Mouse (Mus musculus) cerebellum, postnatal 10 days (tissue): Measurements from ENCODE around the gene Pigk.
"Not testable (repeated sequence)": the region's sequence is repeated elsewhere in the genome, so short reads cannot be mapped to it uniquely, and the experiment has no call there.

Source experiments
- DNase-seq, 2 experiments: peaks; one replicate each; pipeline ENCODE4 v3.0.0; 2021; ENCODE audit warnings: mixed read lengths in 2 of 2

Pigk gene

DNA sequence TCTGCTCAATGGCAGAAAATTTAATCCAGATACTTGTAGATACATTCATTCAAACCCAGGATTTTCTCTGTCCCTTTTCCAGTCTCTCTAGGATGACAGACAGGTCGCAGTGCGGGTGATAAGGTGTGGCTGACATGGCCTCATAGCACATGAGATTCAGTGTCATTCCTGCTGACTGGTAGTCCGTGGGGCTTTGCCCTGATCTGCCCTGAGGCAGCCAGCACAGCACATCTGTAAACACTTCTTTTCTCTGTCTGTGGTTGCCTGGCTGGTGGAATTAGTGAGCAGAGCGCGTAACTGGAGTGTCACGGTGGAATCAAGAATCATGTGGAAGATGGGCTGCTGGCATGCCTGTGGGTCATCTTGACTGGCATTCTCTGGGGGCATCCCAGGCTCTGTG is 56.2 kb downstream of the Pigk start:
- no peak for DNase-seq

DNA sequence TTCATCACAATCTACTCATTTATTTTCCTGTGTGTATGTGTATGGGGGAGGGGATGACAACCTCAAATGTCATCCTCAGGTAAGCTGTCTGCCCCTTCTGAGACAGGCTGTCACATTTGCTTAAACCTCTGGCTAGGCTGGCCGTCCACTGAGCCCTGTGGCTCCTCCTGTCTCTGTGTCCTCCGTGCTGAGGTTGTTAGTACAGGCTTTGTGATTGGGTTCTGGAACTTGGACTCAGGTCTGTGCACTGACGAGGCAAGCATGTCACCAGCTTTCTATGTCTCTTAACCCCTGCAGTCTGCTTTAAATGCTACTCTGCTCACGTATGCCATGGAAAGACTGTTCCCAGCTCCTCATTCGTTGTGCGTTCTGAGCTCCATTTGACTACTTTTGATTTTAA is 62.5 kb downstream of the Pigk start:
- DNase-seq, result no peak

DNA sequence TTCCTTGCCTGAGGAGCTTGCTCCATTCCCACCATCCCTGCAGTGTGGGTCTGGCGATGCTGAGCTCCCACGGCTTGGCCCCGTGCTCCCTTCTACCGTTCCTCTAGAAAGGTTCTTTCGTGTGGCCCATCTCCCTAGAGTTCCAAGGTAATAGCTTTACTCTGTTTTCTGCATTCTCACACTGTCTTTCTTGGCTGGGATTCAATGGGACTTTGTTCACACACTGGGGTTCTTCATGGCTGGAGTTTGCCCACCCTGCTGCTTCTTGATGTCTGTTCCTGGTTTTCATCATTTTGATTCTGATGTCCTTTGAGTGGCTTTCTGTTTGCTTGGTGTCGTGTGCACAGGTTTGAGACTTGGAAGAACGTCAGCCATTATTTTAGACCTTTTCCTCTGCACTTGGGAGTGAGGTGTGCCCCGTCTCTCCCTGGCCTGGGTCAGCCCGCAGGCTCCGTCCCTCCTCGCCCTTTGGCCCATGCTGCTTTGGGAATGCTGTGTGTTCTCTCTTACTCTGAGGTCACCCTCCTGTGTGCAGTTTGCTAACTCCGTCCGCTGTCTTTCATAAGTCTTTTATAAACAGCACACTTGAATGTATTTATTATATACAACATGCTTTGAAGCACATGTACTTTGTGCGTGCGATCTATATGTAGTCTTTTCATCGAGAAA is 63.1 kb downstream of the Pigk start:
- DNase-seq, result no peak

DNA sequence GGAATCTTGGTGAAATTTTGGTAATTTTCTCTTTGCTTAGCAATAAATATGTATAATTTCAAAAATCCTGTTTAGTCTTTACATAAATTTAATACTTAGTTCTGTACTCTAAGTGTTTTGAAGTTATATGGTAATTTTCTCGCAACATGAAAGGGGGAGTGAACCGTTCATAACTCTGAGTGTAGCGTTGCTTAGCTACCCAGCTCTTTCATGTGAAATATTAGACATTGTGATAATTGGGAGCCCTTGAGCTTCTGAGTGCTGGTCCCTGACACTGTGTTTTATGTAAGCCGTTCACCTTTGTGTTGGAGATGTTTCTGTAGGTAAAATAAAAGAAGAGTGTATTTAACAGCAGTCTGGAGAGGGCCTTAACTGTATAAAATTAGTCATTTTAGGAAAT is 65.9 kb downstream of the Pigk start:
- no peak for DNase-seq

DNA sequence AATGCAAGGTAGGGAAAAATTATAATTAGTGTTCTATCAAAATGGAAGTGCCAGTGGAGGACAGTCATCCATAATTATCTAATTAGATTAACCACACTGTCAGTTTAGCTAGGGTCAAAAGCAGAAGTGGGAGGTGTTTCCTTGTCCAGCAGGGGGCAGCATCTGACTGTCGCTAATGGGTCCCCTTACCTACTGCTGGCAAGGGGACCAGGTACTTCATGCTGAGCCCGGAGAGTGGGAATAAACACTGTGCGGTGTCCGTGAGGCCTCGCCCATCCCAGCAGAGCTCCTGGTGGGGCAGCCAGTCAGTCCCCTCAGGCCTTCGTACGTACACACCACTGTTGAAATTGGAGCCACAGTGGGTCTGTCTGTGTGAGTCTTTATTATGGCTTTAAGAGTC is 69.9 kb downstream of the Pigk start:
- DNase-seq, result peak; percentile 93 to 95

DNA sequence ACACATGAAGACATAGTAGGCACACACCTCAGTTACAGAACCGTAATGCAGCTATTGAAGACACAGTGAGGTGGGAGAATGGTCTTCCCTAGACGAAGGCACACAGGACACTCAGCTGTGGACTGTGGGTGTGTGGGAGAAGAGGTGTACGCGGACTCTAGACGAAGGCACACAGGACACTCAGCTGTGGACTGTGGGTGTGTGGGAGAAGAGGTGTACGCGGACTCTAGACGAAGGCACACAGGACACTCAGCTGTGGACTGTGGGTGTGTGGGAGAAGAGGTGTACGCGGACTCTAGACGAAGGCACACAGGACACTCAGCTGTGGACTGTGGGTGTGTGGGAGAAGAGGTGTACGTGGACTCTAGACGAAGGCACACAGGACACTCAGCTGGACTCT is 70.5 kb downstream of the Pigk start:
- not testable (repeated sequence) for DNase-seq

DNA sequence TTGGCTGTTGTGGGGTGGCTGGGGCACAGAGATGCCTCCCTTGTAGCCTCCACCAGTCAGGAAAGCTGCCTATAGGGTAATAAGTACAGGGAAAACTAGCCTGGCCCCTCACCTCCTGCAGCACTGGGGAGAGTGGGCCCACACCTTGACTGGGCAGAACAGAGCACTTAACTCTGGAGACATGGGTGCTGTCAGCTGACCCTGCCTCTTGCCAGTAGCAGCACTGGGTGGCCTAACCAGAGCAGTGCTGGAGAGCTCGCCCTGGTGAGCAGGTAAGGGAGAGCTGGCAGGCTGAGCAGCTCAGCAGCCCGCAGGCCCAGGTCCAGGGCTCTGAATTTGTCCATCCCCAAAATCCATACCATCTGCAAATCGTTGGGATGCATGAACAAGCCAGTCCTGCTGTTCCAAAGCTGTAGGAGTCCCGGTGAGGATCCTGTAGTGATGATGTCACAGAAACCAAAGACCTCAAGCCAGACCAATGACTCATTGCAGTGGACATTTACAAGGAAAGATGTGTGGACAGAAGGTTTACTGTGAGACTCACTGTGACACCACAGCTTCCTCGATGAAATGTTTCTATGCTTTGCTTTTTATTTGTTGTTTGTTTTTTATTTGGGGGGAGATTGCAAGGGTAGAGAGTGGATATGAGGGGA is 74.5 kb downstream of the Pigk start:
- DNase-seq, result not testable (repeated sequence)

DNA sequence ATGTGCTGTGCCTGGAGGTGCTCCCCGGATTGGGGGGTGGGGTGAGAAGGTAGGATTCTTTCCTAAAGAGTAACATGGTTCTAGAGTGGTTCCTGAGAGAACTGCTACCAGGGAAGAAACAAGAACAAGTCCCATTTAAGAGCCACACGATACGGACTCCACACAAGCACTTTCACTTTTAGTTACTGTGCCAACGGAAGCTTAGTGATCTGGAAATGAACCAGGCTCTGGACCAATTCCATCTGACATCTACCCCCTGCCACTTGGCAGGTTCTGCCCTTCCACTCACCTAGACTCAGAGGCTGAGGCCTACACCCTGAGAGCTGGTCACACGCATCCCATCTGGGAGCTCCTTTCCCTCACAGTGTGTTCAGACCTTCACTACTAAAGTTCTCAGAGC is 78.7 kb downstream of the Pigk start:
- DNase-seq, result peak; percentile 39 to 44

DNA sequence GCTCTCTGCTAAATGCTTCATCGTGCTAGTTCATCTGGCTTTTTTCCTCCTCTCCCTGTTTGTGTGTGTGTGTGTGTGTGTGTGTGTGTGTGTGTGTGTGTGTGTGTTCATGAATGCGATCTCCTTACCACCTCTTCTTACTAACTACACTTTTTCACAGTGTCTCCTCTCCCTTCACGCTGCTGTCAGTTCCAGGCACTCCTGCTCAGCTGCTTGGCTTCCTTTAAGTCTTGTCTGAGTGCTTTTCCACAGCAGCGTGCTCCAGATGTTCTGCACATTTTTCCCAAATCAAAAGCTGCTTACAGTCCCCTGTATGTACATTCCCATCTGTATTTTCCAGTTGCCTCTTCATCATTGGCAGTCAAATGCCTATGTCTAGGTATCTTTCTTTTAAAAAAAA is 79.1 kb downstream of the Pigk start:
- DNase-seq, result no peak

DNA sequence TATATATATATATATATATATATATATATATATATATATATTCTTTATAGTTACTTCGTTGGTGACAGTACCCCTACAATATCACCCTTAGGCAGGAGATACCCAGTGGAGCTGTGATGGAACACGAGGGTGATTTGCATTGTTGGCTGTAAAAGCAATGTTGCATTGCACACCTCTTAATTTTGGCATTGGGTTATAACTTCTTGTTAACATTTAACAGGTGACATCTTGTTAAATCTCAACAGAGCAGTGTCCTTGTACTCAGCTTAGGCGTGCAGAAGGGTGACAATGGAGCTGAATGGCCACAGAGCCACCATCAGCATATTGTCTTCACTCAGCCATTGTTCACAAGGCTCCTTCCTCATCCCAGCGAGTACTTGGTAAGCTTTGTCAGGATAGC is 82.3 kb downstream of the Pigk start:
- DNase-seq, result no peak

DNA sequence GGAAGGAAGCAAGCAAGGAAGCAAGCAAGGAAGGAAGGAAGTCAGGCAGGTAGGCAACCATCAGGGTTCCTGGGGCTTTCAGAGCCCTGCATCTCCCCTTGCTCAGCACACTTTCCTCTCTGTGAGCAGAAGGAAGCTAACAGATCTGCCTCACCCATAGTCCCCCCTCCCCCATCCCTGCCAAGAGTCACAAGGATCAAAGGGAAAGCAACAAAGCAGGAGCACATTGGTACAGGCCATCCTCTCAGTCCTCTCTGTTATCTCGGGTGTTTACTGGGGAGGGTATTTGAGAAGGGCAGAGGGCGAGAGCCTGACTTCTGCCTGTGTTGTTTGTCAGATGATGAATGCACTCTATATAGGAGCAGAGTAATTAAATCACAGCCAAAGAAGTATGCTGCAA is 83.5 kb downstream of the Pigk start:
- no peak for DNase-seq

DNA sequence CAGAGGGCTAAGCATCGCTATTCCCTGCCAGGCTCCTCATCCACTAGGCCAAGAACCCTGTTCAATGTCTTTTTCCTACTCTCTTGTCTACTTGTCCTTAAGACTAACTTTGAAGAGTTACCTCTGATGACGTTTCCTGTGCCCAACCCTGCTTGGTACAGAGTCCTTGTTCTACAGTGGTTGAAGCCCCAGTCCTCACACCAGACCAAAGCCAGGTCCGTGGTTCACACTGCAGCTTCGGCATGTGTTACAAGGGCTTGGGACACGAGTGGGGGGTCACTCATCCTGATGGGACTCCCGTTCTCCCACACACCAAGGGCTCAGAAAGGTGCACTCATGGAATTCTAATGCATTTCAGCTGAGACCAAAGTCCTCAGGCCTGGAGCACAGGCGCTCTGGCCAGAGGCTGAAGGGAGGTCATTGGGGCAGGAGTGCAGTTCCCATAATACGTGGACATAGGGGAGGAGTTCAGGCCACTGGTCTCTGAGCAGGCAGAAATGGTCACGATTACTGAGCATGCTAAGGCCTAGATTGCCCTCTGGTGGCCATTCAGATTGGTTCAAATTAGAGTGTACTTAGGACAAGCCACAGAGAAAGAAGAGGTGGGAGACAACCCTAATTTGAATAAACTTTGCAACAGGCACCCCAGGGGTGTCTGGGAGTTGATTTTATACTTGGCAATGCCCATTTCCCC is 86.0 kb downstream of the Pigk start:
- DNase-seq, result peak; percentile 69 to 77

DNA sequence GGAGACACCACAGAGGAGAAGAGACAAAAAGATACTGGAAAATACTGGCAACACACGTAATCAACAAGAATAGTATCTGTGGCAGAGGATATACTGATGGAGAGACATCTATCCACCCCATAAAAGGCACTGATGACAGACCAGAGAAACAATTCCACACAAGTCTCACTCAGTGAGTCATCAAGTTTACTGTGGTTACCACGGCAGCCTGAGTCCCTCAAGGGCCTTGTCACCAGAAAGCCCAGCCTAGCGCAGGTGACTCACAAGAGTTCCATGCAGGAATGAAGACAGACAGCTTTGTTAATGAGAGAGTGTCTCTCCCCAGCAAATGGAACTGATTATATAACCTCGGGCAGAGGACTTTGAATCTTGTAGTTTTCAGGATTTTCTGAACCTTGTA is 100.0 kb downstream of the Pigk start:
- DNase-seq, result no peak

DNA sequence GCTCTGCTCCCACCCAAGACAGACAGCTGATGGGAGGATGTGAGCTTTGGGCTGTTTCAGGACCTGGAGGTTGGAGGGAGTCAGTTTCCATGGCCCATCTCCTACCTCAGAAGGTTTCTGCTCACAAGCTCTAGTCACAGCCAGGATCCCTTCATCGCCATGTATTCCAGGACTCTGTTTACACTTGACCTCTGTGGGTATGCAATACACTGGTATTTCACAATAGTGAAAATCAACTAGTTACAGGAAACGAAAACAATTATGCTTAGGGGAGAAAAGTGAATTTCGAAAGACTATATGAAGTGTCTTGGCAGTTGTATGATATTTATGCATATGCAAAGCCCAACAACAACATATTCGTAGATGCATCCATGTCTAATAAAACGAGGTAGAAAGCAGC is 101.2 kb downstream of the Pigk start:
- no peak for DNase-seq

DNA sequence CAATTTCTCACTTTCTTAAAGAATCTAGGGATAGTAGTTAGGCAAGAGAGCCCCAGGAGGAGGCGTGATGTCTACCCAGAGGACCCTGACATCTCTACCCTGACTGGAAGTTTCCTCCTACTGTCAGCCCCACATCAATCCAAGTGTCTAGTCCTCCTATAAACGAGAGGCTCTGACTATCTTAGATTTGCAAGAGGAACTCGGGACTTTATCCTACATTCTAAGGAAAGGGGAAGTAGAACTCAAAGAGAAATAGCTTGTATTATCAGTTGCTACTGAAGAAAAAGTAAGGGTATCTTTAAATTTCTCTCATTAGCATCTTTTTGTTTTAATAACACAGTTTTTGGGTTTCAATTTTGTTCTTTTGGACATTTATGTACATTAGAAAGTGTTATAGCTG is 106.5 kb downstream of the Pigk start:
- DNase-seq, result no peak

DNA sequence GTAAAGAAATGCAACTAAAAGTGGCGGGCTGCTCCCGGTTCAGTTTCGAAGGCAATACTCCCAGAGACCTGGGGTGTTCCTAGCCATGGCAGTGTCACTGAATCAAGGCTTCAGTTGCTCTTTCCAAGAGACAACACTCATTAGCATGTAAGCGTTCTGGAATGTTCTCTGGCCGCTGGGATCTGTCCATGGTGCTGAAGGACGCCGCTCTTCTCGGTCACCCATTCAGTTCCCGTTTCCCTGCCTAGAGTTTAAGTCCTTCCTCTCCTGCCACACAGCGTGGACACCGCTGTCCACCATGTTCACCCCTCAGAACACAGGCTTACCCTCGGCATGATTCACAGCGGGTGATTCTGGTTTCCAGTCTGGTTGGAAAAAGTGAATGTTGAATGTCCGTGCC is 107.3 kb downstream of the Pigk start:
- peak; percentile 14 to 38 for DNase-seq

DNA sequence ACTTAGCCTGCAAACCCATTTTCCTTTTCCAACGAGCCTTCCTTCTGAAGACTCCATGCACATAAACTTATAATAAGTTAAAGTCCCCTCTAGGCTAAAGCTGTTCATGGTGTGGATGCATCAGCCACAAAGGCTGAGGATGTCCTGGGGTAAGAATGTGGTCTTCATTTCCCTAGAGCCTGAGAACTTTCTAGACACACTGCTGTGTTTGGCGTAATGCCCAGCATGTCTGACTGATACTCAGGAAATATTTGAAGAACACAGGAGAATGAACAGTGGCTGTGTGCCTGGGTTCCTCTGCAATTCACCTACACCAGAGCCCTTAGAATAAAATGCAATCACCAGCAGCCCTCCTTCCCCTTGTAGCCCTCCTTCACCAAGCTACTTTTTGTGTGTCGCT is 117.5 kb downstream of the Pigk start:
- peak; percentile 11 to 28 for DNase-seq

DNA sequence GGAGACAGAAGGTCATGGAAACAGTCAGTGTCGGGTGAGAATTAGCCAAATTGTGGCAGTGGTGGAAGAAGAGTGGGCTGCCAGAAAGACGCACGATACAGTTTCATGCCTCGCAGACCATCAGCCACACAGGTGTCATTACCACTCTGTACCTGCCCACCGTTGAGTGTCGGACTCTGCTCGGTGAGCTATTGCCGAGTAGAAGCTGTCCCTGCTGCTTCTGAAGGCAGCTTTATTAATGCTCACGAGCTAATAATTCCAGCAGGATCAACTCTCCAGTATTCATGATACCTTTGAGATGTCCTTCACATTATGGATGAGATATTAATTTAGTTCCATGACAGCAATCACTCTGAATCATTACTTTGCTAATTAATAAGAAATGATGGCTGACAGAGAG is 118.1 kb downstream of the Pigk start:
- no peak for DNase-seq

DNA sequence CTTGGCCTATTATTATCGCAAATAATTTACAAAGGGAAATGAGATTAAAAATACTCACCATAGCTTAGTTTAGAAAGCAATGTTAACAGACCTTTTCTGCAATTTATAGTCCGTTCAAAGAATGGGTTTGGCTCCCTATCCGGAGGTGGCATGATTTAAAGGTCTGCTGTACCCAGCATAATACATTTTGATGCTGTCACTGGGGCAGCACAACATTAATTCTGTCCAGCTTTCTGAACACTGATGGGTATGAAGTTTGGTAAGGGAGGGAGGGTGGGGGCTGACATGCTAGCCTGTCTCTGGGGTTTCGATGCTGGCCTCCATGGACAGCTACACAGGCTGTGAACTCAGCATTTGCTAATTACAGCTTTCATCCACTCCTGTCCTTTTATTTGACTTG is 118.5 kb downstream of the Pigk start:
- DNase-seq, result no peak

DNA sequence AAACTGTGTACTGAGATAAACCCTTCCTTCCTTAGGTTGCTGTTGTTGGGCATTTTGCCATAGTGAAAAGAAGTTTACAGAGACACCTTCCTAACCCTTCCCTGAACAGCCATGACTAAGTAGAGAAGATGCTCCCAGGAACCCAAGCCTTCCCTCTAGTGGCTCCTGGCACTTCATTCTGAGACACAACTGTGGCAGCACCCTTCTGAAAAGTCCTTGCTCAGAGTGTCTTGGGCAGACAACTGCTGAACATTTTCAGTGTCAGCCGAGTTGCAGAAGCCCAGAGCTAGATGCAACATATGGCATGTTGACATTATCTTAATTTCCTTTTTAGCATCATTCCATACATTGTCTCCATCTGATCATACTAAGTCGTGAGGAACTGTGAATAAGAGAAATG is 123.5 kb downstream of the Pigk start:
- no peak for DNase-seq

DNA sequence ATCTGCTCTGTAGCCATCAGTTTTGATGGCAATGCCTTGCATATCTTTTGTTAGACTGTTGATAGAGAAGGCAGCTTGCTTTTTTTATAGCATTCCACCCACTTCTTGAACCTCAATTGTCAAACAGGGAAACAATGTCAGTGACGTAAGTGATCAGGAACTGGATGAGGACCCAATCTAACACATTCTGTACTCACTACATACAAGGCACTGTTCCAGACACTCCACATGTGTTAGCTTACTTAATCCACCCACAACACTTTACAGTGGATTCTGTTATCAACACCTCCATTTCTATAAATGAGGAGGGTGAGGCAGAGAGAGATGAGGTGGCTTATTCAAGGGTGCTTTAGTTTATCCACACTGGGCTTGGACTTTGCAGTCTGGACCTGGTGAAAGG is 124.0 kb downstream of the Pigk start:
- DNase-seq, result no peak

DNA sequence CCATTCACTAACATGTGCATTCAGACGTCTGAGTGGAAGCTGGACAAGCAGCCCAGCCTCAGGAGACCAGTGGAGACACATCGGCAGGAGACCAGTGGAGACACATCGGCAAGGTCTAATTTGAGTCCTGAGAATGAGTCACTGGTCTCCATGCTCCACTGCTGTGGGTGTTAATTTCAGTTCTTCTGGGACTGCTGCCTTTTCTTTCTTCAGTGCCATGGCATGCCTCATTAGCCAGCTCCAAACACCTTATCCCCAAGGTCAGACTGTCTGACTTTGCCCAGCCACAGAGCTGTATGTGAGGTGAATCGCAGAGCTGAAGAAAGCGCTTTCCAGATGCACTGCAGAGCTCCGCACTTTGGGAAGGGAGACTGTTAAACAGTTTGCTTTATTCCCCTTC is 127.4 kb downstream of the Pigk start:
- no peak for DNase-seq

DNA sequence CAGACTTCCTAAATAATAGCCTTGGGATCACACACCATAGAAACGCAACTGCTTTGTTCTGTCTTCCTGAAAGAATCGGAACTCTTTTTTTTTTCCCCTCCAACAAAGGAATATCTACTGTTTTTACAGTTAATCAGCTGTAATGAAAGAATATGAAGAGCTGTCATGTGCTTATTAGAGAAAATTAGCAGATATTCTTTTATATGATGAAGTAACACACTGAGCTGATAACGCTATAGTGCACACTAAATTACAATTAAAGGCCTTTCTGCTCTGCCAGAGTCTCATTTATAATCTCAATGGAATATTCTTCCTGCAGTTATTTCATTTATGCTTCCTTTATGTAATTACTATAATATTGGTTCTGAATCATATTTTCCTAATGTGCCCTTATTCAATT is 128.7 kb downstream of the Pigk start:
- DNase-seq, result no peak

DNA sequence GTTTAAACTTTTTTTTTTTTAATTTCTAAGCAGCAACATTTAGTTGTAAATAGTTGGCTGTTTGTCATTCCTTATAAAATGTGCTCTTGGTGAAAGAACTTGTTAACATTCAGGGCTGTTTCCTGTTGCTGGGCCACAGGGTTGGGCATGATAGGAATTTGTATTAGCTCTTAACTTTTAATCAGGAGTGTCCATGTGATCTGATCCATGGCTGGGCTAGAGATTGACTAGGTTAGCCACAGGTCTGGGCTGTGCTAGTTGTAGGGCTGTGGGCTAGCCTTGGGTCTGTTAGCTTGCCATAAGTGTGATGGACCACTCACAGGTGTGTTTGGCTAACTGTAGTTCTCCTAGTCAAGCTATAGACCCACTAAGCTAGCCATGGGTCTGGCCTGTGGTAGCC is 130.0 kb downstream of the Pigk start:
- no peak for DNase-seq
